Mouse (Mus musculus): ENCODE data around the gene Tmem63c. TPM values are rescaled to one million over a fixed set of nuclear protein-coding genes. Genes with fewer than 3 reads are reported as not detected.
A peak's percentile ranks its signal among the peaks of the same experiment; 100 is the strongest.

The Tmem63c gene
- polyA plus RNA-seq, 1 experiment from 2014 or later, result 1.5 TPM

DNA sequence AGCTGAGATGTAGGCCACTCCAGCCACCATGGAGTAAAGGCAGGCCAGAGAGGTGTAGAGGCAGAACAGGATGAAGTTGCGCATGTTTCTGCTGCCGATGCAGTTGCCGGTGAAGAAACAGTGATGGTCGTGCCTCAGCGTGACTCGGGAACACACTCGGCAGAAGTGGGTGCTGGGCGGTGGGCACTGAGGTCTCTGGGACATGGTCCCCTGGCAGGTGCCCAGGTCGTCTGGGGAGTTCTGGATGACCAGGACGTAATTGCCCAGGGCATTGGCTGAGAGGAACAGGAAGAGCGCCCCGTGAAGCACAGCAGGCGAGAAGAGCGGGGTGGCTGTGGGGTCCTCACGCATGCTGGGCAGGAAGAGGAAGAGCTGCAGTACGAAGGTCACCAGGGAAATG lies 32.9 kb upstream of the Tmem63c start:
- no peak overlapping the region for H3K4me3 ChIP-seq
- no peaks in the 10 kb centered on the region for H3K9me3 ChIP-seq
- H3K36me3 ChIP-seq, result no peaks in the 10 kb centered on the region
- no peak overlapping the region for H3K4me2 ChIP-seq (replicated peaks)
- 51% methylated on average over 16 of the region's 16 CpGs for WGBS
- no peak overlapping the region for H3K27ac ChIP-seq (replicated peaks)
- peaks cover 89% of the 10 kb centered on the region for H3K27me3 ChIP-seq
- H3K4me1 ChIP-seq, result peaks cover 38% of the 10 kb centered on the region
- ATAC-seq (ENCODE audit: low FRiP score, low read depth), result no peak
- no peak overlapping the region for H3K9ac ChIP-seq (replicated peaks)

DNA sequence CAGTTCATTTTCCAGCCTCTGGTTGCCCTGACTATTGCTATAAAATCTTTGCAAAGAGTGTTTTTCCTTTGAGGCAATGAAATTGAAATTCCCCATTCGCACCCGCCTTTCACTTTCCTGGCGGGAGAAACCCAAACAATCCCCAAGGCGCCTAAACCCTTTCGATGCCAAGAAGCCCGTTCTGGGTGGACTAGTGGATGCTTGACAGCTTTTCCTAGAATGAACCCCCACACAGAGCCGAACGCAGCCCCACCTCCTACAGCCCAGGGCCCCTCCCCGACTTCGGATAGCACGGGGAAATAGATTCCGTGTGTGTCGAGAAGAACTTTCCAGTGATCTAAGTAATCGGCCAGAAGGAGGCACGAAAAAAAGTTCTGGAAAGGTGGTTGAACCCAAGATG lies 31.8 kb upstream of the Tmem63c start:
- Histone ChIP-seq H3K9ac (replicated peaks) (no peak overlapping the region; the same call in 1 of the 2 replicates), H3K27ac (replicated peaks) (no peak overlapping the region), H3K4me1 (peaks cover 27% of the 10 kb centered on the region), H3K4me2 (replicated peaks) (peak overlapping the region; percentile 90), H3K4me3 (peak overlapping the region; percentile 53), H3K9me3 (no peaks in the 10 kb centered on the region), H3K27me3 (peaks cover 77% of the 10 kb centered on the region), H3K36me3 (no peaks in the 10 kb centered on the region)
- ATAC-seq (ENCODE audit: low FRiP score, low read depth), result peak; percentile 18; the same call in 1 of the 2 replicates
- WGBS, result 6% methylated on average over 15 of the region's 15 CpGs

DNA sequence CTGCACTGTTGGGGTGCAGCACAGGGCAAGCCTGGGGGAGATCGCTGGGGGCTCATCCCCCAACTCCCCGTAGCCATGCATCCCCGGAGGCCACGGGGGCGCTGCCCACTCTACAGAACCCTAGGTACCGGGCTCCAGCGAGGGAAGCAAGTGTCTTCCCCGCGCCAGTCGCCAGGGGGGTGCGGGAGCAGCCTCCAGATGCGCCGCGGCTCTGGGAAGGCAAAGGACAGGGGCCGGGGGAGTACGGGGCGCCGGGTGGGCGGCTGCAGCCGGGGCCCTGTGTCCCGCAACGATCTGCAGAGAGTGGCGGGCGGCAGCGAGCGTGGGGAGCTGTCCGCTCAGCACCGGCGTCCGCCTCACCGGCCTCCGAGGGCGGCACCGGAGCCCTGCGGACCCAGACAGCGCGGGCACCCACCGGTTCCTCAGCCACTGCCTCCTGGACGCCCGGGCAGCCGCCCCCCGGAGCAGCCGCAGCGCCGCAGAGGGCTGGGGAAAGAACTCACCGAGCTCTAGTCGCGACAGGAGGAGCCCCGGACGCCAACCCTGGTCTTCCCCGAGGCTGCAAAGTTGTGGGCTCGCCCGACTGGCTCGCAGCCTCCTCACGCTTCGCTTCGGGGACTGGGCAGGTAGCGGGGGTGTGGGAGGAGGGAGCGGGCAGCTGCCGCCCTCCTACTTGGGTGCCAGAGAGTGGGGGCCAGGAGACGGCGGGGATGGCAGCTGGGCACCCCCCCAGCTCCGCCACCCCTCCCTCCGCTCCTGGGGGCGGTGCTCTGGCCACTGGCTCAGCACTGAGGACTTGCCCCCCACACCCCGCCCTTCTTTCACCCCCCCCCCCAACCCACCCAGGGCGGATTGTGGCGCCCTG lies 31.0 kb upstream of the Tmem63c start, which contains the start of gene Zdhhc22:
Gene Zdhhc22 (minus strand): TSS at position 541 of the 865 bp plus-strand sequence.
- Histone ChIP-seq H3K4me3 (peak within 1 kb of the TSS; percentile 53), H3K9me3 (no peaks in the 10 kb centered on the region), H3K4me1 (peaks cover 27% of the 10 kb centered on the region), H3K36me3 (no peaks in the 10 kb centered on the region), H3K27ac (replicated peaks) (0 out of 2 replicates have a peak within 1 kb of the TSS, but pooled peaks have one; percentile 21), H3K4me2 (replicated peaks) (peak within 1 kb of the TSS; percentile 90), H3K9ac (replicated peaks) (peak within 1 kb of the TSS; percentile 59), H3K27me3 (peaks cover 70% of the 10 kb centered on the region)
- ATAC-seq (ENCODE audit: low FRiP score, low read depth), result peak; percentile 74
- 1% methylated on average over 55 of the region's 68 CpGs for WGBS

DNA sequence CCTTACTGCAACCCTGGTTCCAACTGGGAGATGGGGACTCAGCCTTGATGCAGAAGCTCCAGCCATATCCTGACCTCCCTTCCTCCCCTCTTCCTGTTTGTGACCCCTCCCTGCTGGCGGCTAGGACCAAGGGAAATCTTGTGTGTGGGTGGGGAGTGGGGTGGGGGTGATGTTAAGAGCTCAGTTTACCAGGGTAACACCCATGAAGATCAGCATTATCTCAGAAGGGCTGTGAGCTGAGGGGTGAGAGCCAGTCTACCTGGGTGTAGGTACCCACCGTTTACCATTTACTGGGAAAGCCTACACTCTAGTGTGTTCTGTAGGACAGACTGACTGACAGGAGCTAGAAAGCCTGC lies 30.4 kb upstream of the Tmem63c start:
- Histone ChIP-seq H3K27me3 (peaks cover 64% of the 10 kb centered on the region), H3K9ac (replicated peaks) (peak overlapping the region; percentile 59), H3K4me1 (peaks cover 27% of the 10 kb centered on the region), H3K4me3 (peak overlapping the region; percentile 53), H3K27ac (replicated peaks) (no peak overlapping the region), H3K9me3 (no peaks in the 10 kb centered on the region), H3K4me2 (replicated peaks) (peak overlapping the region; percentile 90), H3K36me3 (no peaks in the 10 kb centered on the region)
- ATAC-seq (ENCODE audit: low FRiP score, low read depth), result peak; percentile 13; the same call in 1 of the 2 replicates
- WGBS, result 41% methylated on average over 2 of the region's 2 CpGs

DNA sequence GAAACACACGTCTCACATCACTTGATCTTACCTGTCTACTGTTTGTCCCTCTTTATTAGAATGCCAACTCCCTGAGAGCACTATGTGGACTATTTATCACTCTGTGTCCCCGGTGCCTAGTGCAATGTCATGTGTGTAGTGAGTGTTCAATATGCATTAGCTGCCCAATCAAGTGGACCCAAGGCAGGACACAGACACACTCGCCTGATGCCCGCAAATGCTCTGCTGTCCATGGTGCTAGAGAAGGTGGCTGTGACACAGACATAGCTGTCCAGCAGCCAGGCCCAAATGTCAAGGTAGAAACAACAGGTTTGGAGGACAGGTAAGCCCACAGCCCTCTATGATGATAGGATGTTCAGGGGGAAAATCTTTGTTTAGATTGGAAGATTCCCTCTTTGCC lies 27.0 kb upstream of the Tmem63c start:
- Histone ChIP-seq H3K36me3 (no peaks in the 10 kb centered on the region), H3K9me3 (no peaks in the 10 kb centered on the region), H3K4me3 (no peak overlapping the region), H3K4me2 (replicated peaks) (no peak overlapping the region), H3K9ac (replicated peaks) (no peak overlapping the region), H3K27ac (replicated peaks) (no peak overlapping the region), H3K27me3 (peaks cover 30% of the 10 kb centered on the region), H3K4me1 (peaks cover 25% of the 10 kb centered on the region)
- no peak for ATAC-seq (ENCODE audit: low FRiP score, low read depth)
- 39% methylated on average over 4 of the region's 4 CpGs for WGBS

DNA sequence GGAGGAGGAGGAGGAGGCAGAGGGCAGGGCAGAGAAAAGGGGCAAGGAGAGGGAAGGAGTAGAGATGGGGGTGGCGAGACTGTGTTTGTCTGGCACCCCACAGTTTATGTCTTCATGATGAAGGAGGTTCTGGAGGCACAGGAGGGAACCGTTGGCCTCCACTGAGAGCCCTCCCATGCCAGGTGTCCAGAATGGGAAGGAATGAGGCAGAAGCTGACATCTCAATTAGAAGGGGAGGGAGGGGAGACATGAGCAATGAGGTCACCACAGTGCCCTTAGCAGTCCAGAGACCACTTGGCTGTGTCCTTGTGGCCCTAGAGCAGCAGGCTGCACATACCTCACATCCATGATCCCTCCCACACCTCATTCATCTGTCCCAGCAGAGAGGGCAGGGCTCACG lies 26.4 kb upstream of the Tmem63c start:
- no peak overlapping the region for H3K27ac ChIP-seq (replicated peaks)
- no peaks in the 10 kb centered on the region for H3K36me3 ChIP-seq
- no peaks in the 10 kb centered on the region for H3K9me3 ChIP-seq
- no peak overlapping the region for H3K4me3 ChIP-seq
- WGBS, result 48% methylated on average over 3 of the region's 3 CpGs
- H3K9ac ChIP-seq (replicated peaks), result no peak overlapping the region
- H3K4me2 ChIP-seq (replicated peaks), result no peak overlapping the region
- H3K4me1 ChIP-seq, result peaks cover 19% of the 10 kb centered on the region
- peaks cover 24% of the 10 kb centered on the region for H3K27me3 ChIP-seq
- no peak for ATAC-seq (ENCODE audit: low FRiP score, low read depth)

DNA sequence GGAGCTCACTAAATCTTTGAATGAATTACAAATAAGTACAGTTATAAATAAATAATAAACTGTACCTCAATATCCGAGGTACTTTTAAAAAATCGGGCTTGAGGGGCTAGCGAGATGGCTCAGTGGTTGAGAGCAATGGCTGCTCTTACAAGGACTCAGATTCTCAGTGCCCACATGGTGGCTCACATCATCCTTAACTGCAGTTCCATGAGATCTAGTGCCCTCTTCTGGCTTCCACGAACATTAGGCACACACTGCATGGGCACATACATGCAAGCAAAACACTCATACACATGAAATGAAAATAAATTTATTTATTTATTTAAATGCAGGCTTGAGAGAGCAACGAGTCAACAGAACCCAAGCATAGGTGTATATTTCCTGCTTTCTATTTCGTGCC lies 25.2 kb upstream of the Tmem63c start:
- Histone ChIP-seq H3K4me2 (replicated peaks) (no peak overlapping the region), H3K9me3 (no peaks in the 10 kb centered on the region), H3K9ac (replicated peaks) (no peak overlapping the region), H3K36me3 (no peaks in the 10 kb centered on the region), H3K27ac (replicated peaks) (no peak overlapping the region), H3K4me1 (peaks cover 18% of the 10 kb centered on the region; the same call in 1 of the 2 replicates), H3K4me3 (no peak overlapping the region), H3K27me3 (peaks cover 13% of the 10 kb centered on the region)
- no peak for ATAC-seq (ENCODE audit: low FRiP score, low read depth)
- 74% methylated on average over 6 of the region's 6 CpGs for WGBS

DNA sequence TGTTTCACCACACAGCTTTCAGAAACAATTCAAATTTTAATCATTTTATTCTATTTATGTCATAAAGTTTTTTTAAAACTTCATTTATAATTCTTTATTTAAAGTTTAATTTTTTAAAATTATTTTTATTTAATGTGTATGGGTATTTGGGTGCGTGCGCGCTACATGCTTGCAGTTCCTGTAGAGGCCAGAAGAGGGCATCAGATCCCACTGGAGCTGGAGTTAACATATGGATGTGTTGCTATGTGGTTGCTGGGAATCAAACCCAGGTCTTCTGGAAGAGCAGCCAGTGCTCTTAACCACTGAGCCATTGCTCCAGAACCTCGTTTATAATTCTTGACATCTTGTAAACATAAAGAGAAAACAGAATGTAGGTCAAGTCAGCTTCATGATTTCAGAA lies 22.4 kb upstream of the Tmem63c start:
- Histone ChIP-seq H3K36me3 (no peaks in the 10 kb centered on the region), H3K4me3 (no peak overlapping the region), H3K9ac (replicated peaks) (no peak overlapping the region), H3K4me2 (replicated peaks) (no peak overlapping the region), H3K9me3 (no peaks in the 10 kb centered on the region), H3K27me3 (no peaks in the 10 kb centered on the region), H3K27ac (replicated peaks) (no peak overlapping the region), H3K4me1 (peaks cover 8% of the 10 kb centered on the region; the same call in 1 of the 2 replicates)
- WGBS, result 89% methylated on average over 4 of the region's 4 CpGs
- no peak for ATAC-seq (ENCODE audit: low FRiP score, low read depth)

DNA sequence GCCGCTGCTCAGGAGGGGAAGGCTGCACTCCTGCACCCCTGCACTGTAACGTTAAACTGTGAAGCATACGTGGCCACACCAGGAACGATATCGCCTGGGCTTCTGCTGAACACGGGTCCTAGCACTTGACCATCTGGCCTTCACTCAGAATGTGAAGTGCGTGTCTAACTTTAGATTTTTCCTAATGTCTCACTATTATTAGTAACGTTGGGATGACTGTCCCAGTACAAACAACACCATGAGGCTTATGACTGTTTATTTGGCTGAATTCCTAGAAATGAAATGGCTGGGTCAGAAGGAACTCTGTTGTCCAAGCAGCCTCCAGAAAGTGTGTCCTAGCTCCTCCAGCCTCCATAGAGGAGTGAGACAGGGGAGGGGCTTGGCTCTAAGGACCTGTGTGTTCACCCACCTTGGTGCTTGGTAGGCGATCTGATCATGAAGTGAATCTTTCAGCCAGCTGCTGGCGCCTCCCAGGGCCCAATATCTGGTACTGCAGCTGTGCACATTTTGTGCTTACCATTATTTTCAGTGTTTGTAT lies 21.8 kb upstream of the Tmem63c start:
- WGBS, result 76% methylated on average over 10 of the region's 10 CpGs
- H3K36me3 ChIP-seq, result no peaks in the 10 kb centered on the region

DNA sequence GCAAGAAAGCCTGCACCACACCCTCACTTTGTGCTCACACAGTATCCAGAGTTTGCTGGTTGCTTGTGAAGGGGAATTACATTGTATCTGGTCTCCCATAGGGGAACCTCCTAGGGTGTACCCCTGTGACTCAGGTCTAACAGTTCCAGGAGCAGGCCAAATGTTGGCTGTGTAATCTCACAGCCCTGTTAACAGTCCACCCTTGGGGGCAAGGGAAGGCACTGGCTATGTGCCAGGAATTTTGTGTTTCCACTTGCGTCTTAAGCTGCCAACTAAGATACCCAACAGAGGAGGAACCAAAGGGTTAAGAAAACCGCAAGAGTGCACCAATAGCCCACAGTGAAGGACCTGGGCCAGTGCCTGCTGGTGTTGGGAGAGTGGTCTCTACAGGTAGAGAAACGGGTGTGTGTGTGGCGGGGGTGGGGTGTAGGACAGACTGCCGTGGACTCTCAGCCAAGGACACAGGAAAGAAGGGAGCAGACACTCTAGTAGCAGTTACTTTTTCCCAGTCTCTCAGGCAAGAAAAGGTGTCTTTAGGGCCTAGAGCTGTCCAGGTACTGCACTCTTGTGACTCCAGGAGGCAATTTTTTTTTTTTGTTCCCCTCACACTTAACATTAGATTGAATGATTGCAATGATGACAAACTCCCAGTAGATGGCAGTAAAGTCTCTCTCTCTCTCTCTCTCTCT lies 20.8 kb upstream of the Tmem63c start:
- no peak overlapping the region for H3K4me3 ChIP-seq
- WGBS, result 61% methylated on average over 4 of the region's 5 CpGs
- no peak overlapping the region for H3K4me2 ChIP-seq (replicated peaks)
- no peak overlapping the region for H3K27ac ChIP-seq (replicated peaks)
- no peaks in the 10 kb centered on the region for H3K27me3 ChIP-seq
- no peaks in the 10 kb centered on the region for H3K9me3 ChIP-seq
- ATAC-seq (ENCODE audit: low FRiP score, low read depth), result peak; percentile 32; the same call in 1 of the 2 replicates
- H3K4me1 ChIP-seq, result peaks cover 8% of the 10 kb centered on the region; the same call in 1 of the 2 replicates
- no peaks in the 10 kb centered on the region for H3K36me3 ChIP-seq
- H3K9ac ChIP-seq (replicated peaks), result no peak overlapping the region

More for the DNA sequence above, 21.8 kb upstream of the Tmem63c start:
- Histone ChIP-seq H3K9ac (replicated peaks) (no peak overlapping the region), H3K27me3 (no peaks in the 10 kb centered on the region), H3K4me2 (replicated peaks) (no peak overlapping the region), H3K4me3 (no peak overlapping the region), H3K9me3 (no peaks in the 10 kb centered on the region), H3K4me1 (peaks cover 8% of the 10 kb centered on the region; the same call in 1 of the 2 replicates), H3K27ac (replicated peaks) (no peak overlapping the region)
- ATAC-seq (ENCODE audit: low FRiP score, low read depth), result no peak

DNA sequence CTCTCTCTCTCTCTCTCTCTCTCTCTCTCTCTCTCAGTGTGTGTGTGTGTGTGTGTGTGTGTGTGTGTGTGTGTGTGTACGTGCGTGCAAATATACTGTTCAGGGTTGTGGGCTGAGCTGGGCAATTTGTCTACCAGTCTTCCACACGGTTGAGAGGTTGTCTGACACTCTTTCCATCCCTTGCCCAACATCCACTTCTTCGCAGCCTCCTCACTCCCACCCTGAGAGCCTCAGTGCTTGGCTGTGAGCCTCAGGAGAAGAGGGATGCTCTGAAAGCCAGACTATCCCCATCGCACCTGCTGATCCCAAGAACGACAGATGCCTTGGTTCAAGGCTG lies 20.3 kb upstream of the Tmem63c start:
- Histone ChIP-seq H3K4me2 (replicated peaks) (no peak overlapping the region), H3K4me3 (no peak overlapping the region), H3K4me1 (peaks cover 8% of the 10 kb centered on the region; the same call in 1 of the 2 replicates), H3K9ac (replicated peaks) (no peak overlapping the region), H3K9me3 (no peaks in the 10 kb centered on the region), H3K27ac (replicated peaks) (no peak overlapping the region), H3K36me3 (no peaks in the 10 kb centered on the region), H3K27me3 (no peaks in the 10 kb centered on the region)
- peak; percentile 53; the same call in 1 of the 2 replicates for ATAC-seq (ENCODE audit: low FRiP score, low read depth)
- WGBS, result 45% methylated on average over 6 of the region's 6 CpGs

DNA sequence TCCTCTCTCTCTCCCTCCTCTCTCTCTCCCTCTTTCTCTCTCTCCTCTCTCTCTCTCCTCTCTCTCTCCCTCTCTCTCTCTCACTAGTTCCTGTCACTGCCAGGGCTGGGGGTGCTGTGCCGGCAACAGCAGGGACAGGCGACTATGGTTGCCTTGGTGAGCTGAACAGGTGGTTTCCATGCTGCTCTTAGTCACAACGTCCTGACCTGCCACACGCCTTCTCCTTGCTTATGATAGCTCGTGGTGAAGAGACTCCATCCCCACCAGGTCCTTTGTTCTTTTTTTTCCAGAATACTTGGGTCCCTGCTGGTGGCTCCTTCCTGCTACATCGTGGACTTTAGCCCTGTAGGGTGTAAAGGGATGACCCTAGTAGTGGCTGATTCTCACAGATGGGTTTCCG lies 18.9 kb upstream of the Tmem63c start:
- ATAC-seq (ENCODE audit: low FRiP score, low read depth), result no peak
- Histone ChIP-seq H3K27me3 (no peaks in the 10 kb centered on the region), H3K27ac (replicated peaks) (no peak overlapping the region), H3K9me3 (no peaks in the 10 kb centered on the region), H3K9ac (replicated peaks) (no peak overlapping the region), H3K4me2 (replicated peaks) (no peak overlapping the region), H3K36me3 (no peaks in the 10 kb centered on the region), H3K4me3 (no peak overlapping the region), H3K4me1 (peaks cover 8% of the 10 kb centered on the region; the same call in 1 of the 2 replicates)
- WGBS, result 67% methylated on average over 7 of the region's 7 CpGs
